Mouse (Mus musculus): ENCODE data around the gene Wrb.
"Not testable (repeated sequence)": the region's sequence is repeated elsewhere in the genome, so short reads cannot be mapped to it uniquely, and the experiment has no call there.

Wrb gene

DNA sequence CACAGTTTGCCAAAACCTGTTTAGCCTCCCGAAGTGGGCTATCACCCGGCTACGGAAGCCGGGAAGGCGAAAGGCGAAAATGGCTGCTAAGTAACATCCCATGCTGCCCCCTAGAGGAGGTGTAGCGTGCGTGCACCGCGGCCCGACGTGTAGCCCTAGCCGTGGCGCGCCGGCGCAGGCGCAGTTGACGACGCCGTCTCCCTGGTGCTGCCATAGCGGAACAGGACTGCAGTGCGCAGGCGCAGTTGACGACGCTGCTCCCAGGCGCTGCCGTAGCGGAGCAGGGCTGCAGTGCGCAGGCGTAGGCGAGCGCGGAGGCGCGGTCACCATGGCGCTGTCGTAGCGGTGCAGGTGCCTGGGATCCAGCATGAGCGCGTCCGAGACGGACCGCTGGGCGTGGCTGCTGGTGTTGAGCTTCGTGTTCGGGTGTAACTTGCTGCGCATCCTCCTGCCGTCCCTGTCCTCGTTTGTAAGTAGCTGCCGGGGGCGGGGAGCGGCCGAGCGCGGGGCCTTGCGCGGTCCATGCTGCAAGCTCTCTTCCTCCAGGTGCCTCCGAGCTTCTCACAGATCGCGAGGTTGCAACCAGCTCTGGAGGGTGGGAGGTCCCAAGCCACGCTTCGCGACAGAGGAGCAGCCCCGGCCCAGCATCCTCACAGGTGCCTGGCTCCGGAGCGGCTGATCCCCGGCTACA, at the start of gene Wrb:
TSS of gene Wrb (plus strand) at position 298 of the 691 bp plus-strand sequence.
- peak; percentile 100 for DNase-seq

- no peak for DNase-seq
These were observed 49.2 kb upstream of the Wrb start for GRCm38 (mm10) chr16:96095966-96096365.

DNA sequence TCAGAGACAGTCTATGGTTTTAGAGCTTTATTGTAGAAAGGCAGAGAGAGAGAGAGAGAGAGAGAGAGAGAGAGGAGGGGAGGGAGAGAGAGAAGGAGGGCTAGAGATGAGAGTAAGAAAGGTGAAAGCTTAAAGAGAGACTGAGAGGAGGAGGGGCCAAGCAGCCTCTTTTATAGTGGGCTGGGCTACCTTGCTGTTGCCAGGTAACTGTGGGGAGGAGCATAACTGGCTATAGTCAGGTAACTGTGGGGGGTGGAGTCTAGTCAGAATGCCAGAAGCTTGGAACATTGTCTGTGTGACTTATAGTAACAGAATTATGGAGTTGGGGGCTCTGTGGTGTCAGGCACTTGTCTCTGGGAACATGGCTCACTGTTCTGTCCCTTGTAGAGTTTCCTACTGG, 47.4 kb upstream of the Wrb start:
- DNase-seq = not testable (repeated sequence)

DNA sequence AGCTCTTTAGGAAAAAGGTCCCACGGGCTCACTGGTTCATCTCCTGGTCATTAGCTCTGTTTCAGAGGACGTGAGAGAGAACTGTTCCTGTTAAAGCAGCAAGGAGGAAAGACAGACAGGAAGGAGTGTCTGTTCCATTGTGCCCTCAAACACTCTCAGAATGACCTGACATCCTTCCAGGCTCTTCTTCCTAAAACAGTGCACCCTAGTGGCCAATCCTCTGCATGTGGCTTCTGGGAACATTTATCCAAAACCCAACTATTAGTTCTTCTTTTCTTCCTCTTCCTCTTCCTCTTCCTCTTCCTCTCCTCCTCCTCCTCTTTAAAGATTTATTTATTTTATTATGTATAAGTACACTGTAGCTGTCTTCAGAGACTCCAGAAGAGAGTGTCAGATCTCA, 42.2 kb upstream of the Wrb start:
- DNase-seq = peak; percentile 63

GRCm38 (mm10) chr16:96109673-96110072, 35.5 kb upstream of the Wrb start:
- no peak for DNase-seq

DNA sequence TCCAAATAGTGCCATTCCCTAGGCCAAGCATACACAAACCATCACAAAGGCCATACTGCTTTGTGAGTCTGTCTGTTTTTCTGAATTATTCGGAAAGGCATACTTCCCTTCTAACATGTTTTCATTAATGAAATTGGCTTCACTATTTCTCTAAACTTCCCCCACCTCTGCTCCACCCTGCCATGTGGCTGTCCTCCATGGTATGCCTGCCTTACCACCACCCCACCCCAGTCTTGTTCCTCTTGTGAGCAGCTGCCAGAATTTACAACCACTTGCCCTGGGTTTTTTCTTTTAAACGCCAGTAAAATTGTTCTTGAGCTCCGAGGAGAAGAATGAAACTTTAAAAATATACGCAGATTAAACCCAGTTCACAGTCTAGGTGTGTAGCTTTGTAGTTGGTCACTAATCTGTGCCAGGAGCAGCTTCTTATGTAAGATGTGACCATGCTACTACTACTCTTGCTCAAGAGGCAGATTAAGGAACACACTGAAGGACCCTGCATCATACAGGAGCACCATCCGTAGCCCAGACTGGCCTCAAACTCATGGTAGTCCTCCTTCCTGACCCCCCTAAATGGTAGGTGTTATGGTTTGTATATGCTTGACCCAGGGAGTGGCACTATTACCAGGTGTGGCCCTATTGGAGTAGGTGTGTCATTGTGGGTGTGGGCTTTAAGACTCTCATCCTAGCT, 34.4 kb upstream of the Wrb start:
- DNase-seq = no peak

- peak; percentile 25 for DNase-seq
These were observed 32.4 kb upstream of the Wrb start for GRCm38 (mm10) chr16:96112769-96113168.

DNA sequence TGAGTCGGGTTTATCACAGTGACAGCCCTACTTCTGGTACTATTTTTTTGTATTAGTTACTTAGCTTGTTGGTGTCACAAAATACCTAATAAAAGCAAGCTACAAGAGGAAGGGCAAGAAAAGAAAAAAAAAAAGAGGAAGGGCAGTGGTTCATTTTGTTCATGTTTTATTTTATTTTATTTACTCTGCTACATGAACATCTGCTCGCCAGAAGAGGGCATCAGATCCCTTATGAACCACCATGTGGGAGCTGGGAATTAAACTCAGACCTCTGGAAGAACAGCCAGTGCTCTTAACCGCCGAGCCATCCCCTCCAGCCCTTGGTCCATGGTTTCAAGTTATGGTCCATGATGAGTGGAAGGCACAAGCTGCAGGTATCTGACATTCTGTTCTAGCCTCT, 30.5 kb upstream of the Wrb start:
- peak; percentile 16 for DNase-seq

DNA sequence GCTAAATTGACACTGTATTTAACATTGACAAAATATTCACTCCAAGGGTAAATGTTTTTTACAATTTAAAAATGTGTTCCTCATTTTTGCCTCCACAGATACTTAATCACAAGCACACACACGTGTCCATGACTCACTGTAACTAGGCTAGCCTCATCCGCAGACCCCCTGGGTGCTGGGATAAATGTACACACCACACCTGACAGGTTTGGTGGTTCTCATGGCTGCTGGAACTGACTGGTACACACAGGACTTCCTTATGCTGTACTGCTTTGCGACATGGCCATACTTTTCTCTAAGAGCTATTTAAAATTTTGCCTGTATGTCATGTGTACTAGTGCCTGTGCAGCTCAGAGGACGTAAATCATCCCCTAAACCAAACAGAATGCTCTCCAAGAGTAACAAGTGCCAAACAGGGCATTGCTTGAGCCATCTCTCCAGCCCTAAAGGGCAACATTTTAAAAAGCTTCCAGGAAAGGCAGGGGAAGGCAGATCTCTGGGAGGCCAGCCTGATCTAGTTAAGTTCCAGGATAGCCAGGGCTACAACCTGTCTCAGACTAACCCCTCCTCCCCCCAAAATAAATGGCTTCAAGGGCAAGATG, 25.1 kb upstream of the Wrb start:
- DNase-seq = no peak

GRCm38 (mm10) chr16:96126684-96127171, 18.5 kb upstream of the Wrb start:
- peak; percentile 39 for DNase-seq

- DNase-seq = no peak
These were observed 17.9 kb upstream of the Wrb start for GRCm38 (mm10) chr16:96127288-96127656.

GRCm38 (mm10) chr16:96127657-96128344, 17.4 kb upstream of the Wrb start, which contains the start of gene Hmgn1:
Gene Hmgn1 (minus strand): TSS chr16:96127729.
- DNase-seq = peak; percentile 96

DNA sequence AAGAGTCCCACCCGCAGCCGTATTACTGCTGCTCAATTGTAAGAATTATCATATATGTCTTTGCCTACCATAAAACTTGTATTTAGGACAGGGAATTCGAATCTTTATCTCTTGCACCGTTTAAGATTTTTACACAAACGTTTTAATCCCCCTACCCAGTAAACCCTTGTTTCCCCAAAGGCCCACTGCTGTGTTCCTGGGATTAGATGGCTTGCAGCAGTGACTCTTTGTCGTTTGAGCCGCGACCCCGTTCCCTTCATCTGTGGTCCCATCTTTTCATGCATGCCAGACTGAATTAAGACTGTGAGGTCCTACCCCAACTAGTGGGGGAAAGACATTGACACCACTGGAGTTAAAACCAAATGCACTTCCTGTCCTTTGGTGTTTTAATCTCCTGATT, 16.7 kb upstream of the Wrb start:
- DNase-seq = no peak

GRCm38 (mm10) chr16:96144748-96145109, 478 bp upstream of the Wrb start:
- DNase-seq = not testable (repeated sequence)

DNA sequence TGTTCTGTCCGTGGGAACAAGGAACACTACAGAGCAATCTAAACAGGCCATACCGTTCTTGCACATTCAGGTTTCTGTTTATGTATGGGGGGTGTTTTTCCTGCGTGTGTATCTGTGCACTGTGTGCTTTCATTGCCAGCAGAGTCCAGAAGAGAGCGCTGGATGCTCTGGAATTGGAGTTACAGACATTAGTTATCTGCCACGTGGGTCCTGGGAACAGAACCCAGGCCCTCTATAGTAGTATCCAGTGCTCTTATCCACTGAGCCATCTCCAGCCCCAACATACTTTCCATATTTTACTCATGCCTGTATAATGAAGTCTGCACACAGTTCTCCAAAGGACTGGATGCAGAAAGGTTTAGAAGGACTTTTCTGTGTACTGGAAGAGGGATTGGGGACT, 607 bp downstream of the Wrb start:
- no peak for DNase-seq

- DNase-seq = no peak
These were observed 3.6 kb downstream of the Wrb start for GRCm38 (mm10) chr16:96148834-96149233.

DNA sequence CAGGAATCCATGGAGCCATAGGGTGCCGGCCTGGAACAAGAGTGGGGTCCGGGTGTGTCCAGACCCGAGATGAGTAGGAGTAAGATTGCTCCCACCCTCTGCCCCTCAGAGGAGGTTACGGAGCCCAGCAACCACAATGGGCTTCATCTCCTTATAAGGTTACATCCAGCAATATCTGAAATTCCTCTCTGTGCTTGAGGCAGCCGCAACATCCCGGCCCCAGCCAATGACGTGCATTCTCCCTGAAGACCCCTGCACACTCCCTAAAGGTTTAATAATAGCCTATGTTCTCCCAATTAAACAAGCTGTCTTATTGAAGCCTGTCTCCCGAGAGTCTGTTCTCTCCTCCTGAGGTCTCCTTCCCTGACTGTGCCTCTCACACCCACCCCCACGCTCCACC, 4.1 kb downstream of the Wrb start:
- DNase-seq = no peak

DNA sequence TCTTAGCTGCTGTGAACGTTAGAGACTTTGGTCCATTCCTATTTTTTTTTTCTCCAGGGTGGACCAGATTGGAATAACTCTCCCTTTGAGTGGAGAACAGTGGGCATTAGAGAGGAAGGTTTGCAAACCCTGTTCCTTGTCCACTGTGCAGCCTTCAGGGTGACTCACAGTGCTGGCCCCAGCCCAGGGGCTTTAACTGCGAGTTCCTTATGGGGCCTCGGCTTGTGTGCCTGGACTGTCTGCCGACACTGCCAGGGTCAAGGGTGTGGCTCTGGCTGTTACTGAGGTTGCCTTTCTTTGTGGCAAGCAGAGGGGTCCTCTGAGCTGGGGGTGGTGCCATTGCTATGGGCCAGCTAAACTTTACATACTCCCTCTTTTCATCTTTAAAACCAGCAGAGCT, 5.8 kb downstream of the Wrb start:
- no peak for DNase-seq

DNA sequence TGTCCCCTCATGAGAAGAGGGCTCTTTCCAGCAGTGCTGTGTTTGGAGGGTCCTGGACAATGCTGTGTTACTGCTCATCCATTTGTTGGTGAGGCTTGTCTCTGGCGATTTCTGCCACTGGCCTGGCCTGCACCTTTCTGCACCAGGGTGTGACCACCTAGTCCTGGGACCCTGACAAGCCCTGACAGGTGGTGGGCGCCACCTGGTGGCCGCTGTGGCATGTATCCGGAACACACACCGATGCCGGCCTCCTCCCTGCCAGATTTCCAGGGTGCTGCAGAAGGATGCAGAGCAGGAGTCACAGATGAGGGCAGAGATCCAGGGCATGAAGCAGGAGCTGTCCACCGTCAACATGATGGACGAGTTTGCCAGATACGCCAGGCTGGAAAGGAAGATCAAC, 6.3 kb downstream of the Wrb start:
- peak; percentile 81 for DNase-seq

DNA sequence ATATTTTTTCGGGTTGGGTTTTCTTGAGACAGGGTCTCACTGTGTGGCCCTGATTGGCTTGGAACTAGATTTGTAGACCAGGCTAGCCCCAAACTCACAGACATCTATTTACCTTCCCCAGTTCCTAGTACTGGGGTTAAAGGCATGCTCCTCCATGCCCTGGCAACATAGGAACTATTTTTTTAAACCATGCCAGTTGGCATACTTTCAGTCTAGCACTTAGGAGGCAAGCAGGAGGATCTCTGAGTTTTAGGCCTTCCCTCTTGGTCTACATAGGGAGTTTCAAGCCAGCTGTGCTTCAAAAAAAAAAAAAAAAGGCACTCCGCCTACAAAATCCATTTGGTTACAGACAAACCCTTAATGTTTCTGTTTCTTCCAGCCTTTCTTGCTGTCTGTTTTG, 9.3 kb downstream of the Wrb start:
- no peak for DNase-seq

- DNase-seq = no peak
These were observed 10.8 kb downstream of the Wrb start for GRCm38 (mm10) chr16:96156019-96156418.

GRCm38 (mm10) chr16:96157171-96157570, 12.0 kb downstream of the Wrb start:
- DNase-seq = no peak

- DNase-seq = no peak
These were observed 13.4 kb downstream of the Wrb start for GRCm38 (mm10) chr16:96158511-96159080.
